Mouse (Mus musculus): ENCODE data around the gene Adam12.
A peak's percentile ranks its signal among the peaks of the same experiment; 100 is the strongest.
"Not testable (repeated sequence)": the region's sequence is repeated elsewhere in the genome, so short reads cannot be mapped to it uniquely, and the experiment has no call there.

The Adam12 gene

GRCm38 (mm10) chr7:133936377-133936776 lies 295.6 kb downstream of the Adam12 start:
- DNase-seq (ENCODE audit: low spot score in 2 of 2): no peak

- no peak for DNase-seq (ENCODE audit: low spot score in 2 of 2)
Observed at GRCm38 (mm10) chr7:133933378-133933777, 298.6 kb downstream of the Adam12 start.

- no peak for DNase-seq (ENCODE audit: low spot score in 2 of 2)
Observed at GRCm38 (mm10) chr7:133931481-133931880, 300.5 kb downstream of the Adam12 start.

- no peak for DNase-seq (ENCODE audit: low spot score in 2 of 2)
Observed at GRCm38 (mm10) chr7:133928981-133929380, 303.0 kb downstream of the Adam12 start.

GRCm38 (mm10) chr7:133925771-133926170 lies 306.2 kb downstream of the Adam12 start:
- no peak for DNase-seq (ENCODE audit: low spot score in 2 of 2)

- DNase-seq (ENCODE audit: low spot score in 2 of 2): no peak
Observed at GRCm38 (mm10) chr7:133923994-133924393, 308.0 kb downstream of the Adam12 start.

GRCm38 (mm10) chr7:133921291-133921690 lies 310.7 kb downstream of the Adam12 start:
- DNase-seq (ENCODE audit: low spot score in 2 of 2): peak in 1 of 2 experiments; percentile 19

- no peak for DNase-seq (ENCODE audit: low spot score in 2 of 2)
Observed at GRCm38 (mm10) chr7:133920724-133921123, 311.2 kb downstream of the Adam12 start.

GRCm38 (mm10) chr7:133919918-133920317 lies 312.0 kb downstream of the Adam12 start:
- peak; percentile 37 to 80 for DNase-seq (ENCODE audit: low spot score in 2 of 2)

GRCm38 (mm10) chr7:133919306-133919705 lies 312.6 kb downstream of the Adam12 start:
- no peak for DNase-seq (ENCODE audit: low spot score in 2 of 2)

- no peak for DNase-seq (ENCODE audit: low spot score in 2 of 2)
Observed at GRCm38 (mm10) chr7:133916230-133916629, 315.7 kb downstream of the Adam12 start.

GRCm38 (mm10) chr7:133911881-133912280 lies 320.1 kb downstream of the Adam12 start:
- DNase-seq (ENCODE audit: low spot score in 2 of 2): peak; percentile 46 to 69

GRCm38 (mm10) chr7:133909833-133910375 lies 322.0 kb downstream of the Adam12 start:
- DNase-seq (ENCODE audit: low spot score in 2 of 2): no peak

- no peak for DNase-seq (ENCODE audit: low spot score in 2 of 2)
Observed at GRCm38 (mm10) chr7:133908966-133909365, 323.0 kb downstream of the Adam12 start.

- DNase-seq (ENCODE audit: low spot score in 2 of 2): no peak
Observed at GRCm38 (mm10) chr7:133899391-133899790, 332.6 kb downstream of the Adam12 start.

GRCm38 (mm10) chr7:133891796-133892195 lies 340.1 kb downstream of the Adam12 start:
- no peak for DNase-seq (ENCODE audit: low spot score in 2 of 2)

- DNase-seq (ENCODE audit: low spot score in 2 of 2): no peak
Observed at GRCm38 (mm10) chr7:133891298-133891697, 340.6 kb downstream of the Adam12 start.

GRCm38 (mm10) chr7:133889986-133890385 lies 342.0 kb downstream of the Adam12 start:
- no peak for DNase-seq (ENCODE audit: low spot score in 2 of 2)

GRCm38 (mm10) chr7:133888926-133889920 lies 342.7 kb downstream of the Adam12 start:
- no peak for DNase-seq (ENCODE audit: low spot score in 2 of 2)

- DNase-seq (ENCODE audit: low spot score in 2 of 2): not testable (repeated sequence)
Observed at GRCm38 (mm10) chr7:133884759-133885431, 347.1 kb downstream of the Adam12 start.

GRCm38 (mm10) chr7:133879761-133880160 lies 352.2 kb downstream of the Adam12 start:
- no peak for DNase-seq (ENCODE audit: low spot score in 2 of 2)

- no peak for DNase-seq (ENCODE audit: low spot score in 2 of 2)
Observed at GRCm38 (mm10) chr7:133876646-133877342, 355.2 kb downstream of the Adam12 start.

Data from left cerebral cortex, adult 9 months (tissue).